Mouse (Mus musculus) left cerebral cortex, postnatal 10 days (tissue): ENCODE data around the gene Cfap299. TPM values are rescaled to one million over a fixed set of nuclear protein-coding genes. Genes with fewer than 3 reads are reported as not detected.
A peak's percentile ranks its signal among the peaks of the same experiment; 100 is the strongest.

Experiments
- DNase-seq, 2 experiments: peaks; one replicate each; pipeline ENCODE4 v3.0.0; 2021 to 2022; ENCODE audit warnings: low spot score in 2 of 2, mixed read lengths in 1 of 2; ENCODE audit errors: extremely low spot score in 1 of 2
- intact Hi-C: fragments of 180-260 bp; cut with DNase I; formaldehyde crosslinking; loops from one replicate; pipeline ENCODE4 v1.15.1; 2025
- total RNA-seq, 2 experiments: library from RNA; stranded (reverse); gene quantifications; 2 replicates each; pipeline ENCODE4 v1.2.3; 2021

Gene Cfap299
- total RNA-seq, 2 experiments from 2014 or later: 0.79 to 1.1 TPM

GRCm38 (mm10) chr5:98368822-98369221 lies 39.7 kb downstream of the Cfap299 start:
- DNase-seq: no peak
- intact Hi-C loops: no loop called here

- peak; percentile 32 to 33 for DNase-seq
- intact Hi-C loops: no loop called here
Measured at GRCm38 (mm10) chr5:98369426-98369825, 40.3 kb downstream of the Cfap299 start.

- intact Hi-C loops: no loop called here
- DNase-seq: no peak
Measured at GRCm38 (mm10) chr5:98376058-98376798, 47.1 kb downstream of the Cfap299 start.

- intact Hi-C loops: no loop called here
Measured at GRCm38 (mm10) chr5:98376799-98377090, 47.6 kb downstream of the Cfap299 start.

GRCm38 (mm10) chr5:98380360-98380759 lies 51.3 kb downstream of the Cfap299 start:
- intact Hi-C loops: no loop called here
- DNase-seq: no peak

More at GRCm38 (mm10) chr5:98376799-98377090, 47.6 kb downstream of the Cfap299 start:
- DNase-seq: no peak

- intact Hi-C loops: no loop called here
- DNase-seq: no peak
Measured at GRCm38 (mm10) chr5:98387054-98387453, 58.0 kb downstream of the Cfap299 start.

- no peak for DNase-seq
Measured at GRCm38 (mm10) chr5:98402165-98402564, 73.1 kb downstream of the Cfap299 start.

GRCm38 (mm10) chr5:98410060-98410459 lies 81.0 kb downstream of the Cfap299 start:
- no peak for DNase-seq
- intact Hi-C loops: no loop called here

More at GRCm38 (mm10) chr5:98402165-98402564, 73.1 kb downstream of the Cfap299 start:
- intact Hi-C loops: no loop called here

- intact Hi-C loops: no loop called here
- no peak for DNase-seq
Measured at GRCm38 (mm10) chr5:98416385-98417145, 87.5 kb downstream of the Cfap299 start.

- DNase-seq: no peak
- intact Hi-C loops: no loop called here
Measured at GRCm38 (mm10) chr5:98424965-98425364, 95.9 kb downstream of the Cfap299 start.

GRCm38 (mm10) chr5:98426112-98426511 lies 97.0 kb downstream of the Cfap299 start:
- intact Hi-C loops: no loop called here
- DNase-seq: no peak

GRCm38 (mm10) chr5:98430060-98430459 lies 101.0 kb downstream of the Cfap299 start:
- intact Hi-C loops: no loop called here
- no peak for DNase-seq

GRCm38 (mm10) chr5:98438686-98439085 lies 109.6 kb downstream of the Cfap299 start:
- intact Hi-C loops: no loop called here
- DNase-seq: no peak

- intact Hi-C loops: no loop called here
Measured at GRCm38 (mm10) chr5:98446771-98447462, 117.8 kb downstream of the Cfap299 start.

GRCm38 (mm10) chr5:98449873-98450272 lies 120.8 kb downstream of the Cfap299 start:
- DNase-seq: no peak
- intact Hi-C loops: no loop called here

More at GRCm38 (mm10) chr5:98446771-98447462, 117.8 kb downstream of the Cfap299 start:
- no peak for DNase-seq

GRCm38 (mm10) chr5:98466882-98467535 lies 137.9 kb downstream of the Cfap299 start:
- no peak for DNase-seq
- intact Hi-C loops: no loop called here

- DNase-seq: no peak
- intact Hi-C loops: no loop called here
Measured at GRCm38 (mm10) chr5:98470052-98470451, 140.9 kb downstream of the Cfap299 start.

GRCm38 (mm10) chr5:98476539-98476938 lies 147.4 kb downstream of the Cfap299 start:
- DNase-seq: no peak
- intact Hi-C loops: no loop called here

- no peak for DNase-seq
- intact Hi-C loops: no loop called here
Measured at GRCm38 (mm10) chr5:98477261-98477660, 148.2 kb downstream of the Cfap299 start.
